Mouse (Mus musculus): ENCODE data around the gene Pbx1. TPM values are rescaled to one million over a fixed set of nuclear protein-coding genes. Genes with fewer than 3 reads are reported as not detected.
A peak's percentile ranks its signal among the peaks of the same experiment; 100 is the strongest.

Gene Pbx1
- polyA plus RNA-seq, 1 experiment from 2014 or later, result 78.9 TPM

GRCm38 (mm10) chr1:168432281-168432725, 233 bp upstream of the Pbx1 start:
- Histone ChIP-seq H3K9ac (0 out of 2 replicates have a peak overlapping the region, but pooled peaks have one; percentile 17), H3K27me3 (no peaks in the 10 kb centered on the region), H3K4me1 (peaks cover 10% of the 10 kb centered on the region), H3K27ac (0 out of 2 replicates have a peak overlapping the region, but pooled peaks have one; percentile 10), H3K4me2 (peak overlapping the region; percentile 54), H3K9me3 (replicated peaks) (no peaks in the 10 kb centered on the region), H3K4me3 (peak overlapping the region; percentile 95), H3K36me3 (ENCODE audit: poor library complexity, severe bottlenecking) (no peaks in the 10 kb centered on the region)
- ATAC-seq, result peak; percentile 98
- WGBS, result under 1% methylated on average over 21 of the region's 22 CpGs

- Histone ChIP-seq H3K36me3 (ENCODE audit: poor library complexity, severe bottlenecking) (no peaks in the 10 kb centered on the region), H3K27me3 (no peaks in the 10 kb centered on the region), H3K4me1 (peaks cover 14% of the 10 kb centered on the region), H3K9me3 (replicated peaks) (no peaks in the 10 kb centered on the region), H3K27ac (peak overlapping the region; percentile 100), H3K4me3 (peak overlapping the region; percentile 95), H3K4me2 (peak overlapping the region; percentile 80), H3K9ac (peak overlapping the region; percentile 99)
- ATAC-seq, result peak; percentile 94
- WGBS, result 2% methylated on average over 14 of the region's 14 CpGs
Measured at GRCm38 (mm10) chr1:168431711-168432231, 299 bp downstream of the Pbx1 start.

GRCm38 (mm10) chr1:168430868-168431710, 981 bp downstream of the Pbx1 start:
- under 1% methylated on average over 37 of the region's 37 CpGs for WGBS
- peak overlapping the region; percentile 80 for H3K4me2 ChIP-seq
- ATAC-seq, result no peak
- peak overlapping the region; percentile 99 for H3K9ac ChIP-seq
- H3K4me3 ChIP-seq, result peak overlapping the region; percentile 95
- no peaks in the 10 kb centered on the region for H3K27me3 ChIP-seq
- no peaks in the 10 kb centered on the region for H3K36me3 ChIP-seq (ENCODE audit: poor library complexity, severe bottlenecking)
- no peaks in the 10 kb centered on the region for H3K9me3 ChIP-seq (replicated peaks)
- H3K27ac ChIP-seq, result peak overlapping the region; percentile 100
- H3K4me1 ChIP-seq, result peaks cover 21% of the 10 kb centered on the region

GRCm38 (mm10) chr1:168429856-168430644, 2.0 kb downstream of the Pbx1 start:
- peaks cover 31% of the 10 kb centered on the region for H3K4me1 ChIP-seq
- H3K9ac ChIP-seq, result peak overlapping the region; percentile 99
- peak overlapping the region; percentile 80 for H3K4me2 ChIP-seq
- no peak for ATAC-seq
- H3K27ac ChIP-seq, result peak overlapping the region; percentile 79
- H3K9me3 ChIP-seq (replicated peaks), result no peaks in the 10 kb centered on the region
- WGBS, result 2% methylated on average over 5 of the region's 5 CpGs
- peak overlapping the region; percentile 95 for H3K4me3 ChIP-seq
- H3K36me3 ChIP-seq (ENCODE audit: poor library complexity, severe bottlenecking), result no peaks in the 10 kb centered on the region
- no peaks in the 10 kb centered on the region for H3K27me3 ChIP-seq

GRCm38 (mm10) chr1:168429406-168429805, 2.7 kb downstream of the Pbx1 start:
- no peak for ATAC-seq
- Histone ChIP-seq H3K27me3 (no peaks in the 10 kb centered on the region), H3K36me3 (ENCODE audit: poor library complexity, severe bottlenecking) (no peaks in the 10 kb centered on the region), H3K4me2 (peak overlapping the region; percentile 80), H3K27ac (peak overlapping the region; percentile 79), H3K4me1 (peaks cover 38% of the 10 kb centered on the region), H3K9ac (peak overlapping the region; percentile 99), H3K9me3 (replicated peaks) (no peaks in the 10 kb centered on the region), H3K4me3 (peak overlapping the region; percentile 95)
- WGBS, result under 1% methylated on average over 5 of the region's 5 CpGs

- Histone ChIP-seq H3K9ac (peak overlapping the region; percentile 69), H3K27me3 (no peaks in the 10 kb centered on the region), H3K4me2 (peak overlapping the region; percentile 80), H3K9me3 (replicated peaks) (no peaks in the 10 kb centered on the region), H3K27ac (peak overlapping the region; percentile 86), H3K4me1 (peaks cover 49% of the 10 kb centered on the region), H3K36me3 (ENCODE audit: poor library complexity, severe bottlenecking) (no peaks in the 10 kb centered on the region), H3K4me3 (peak overlapping the region; percentile 95)
- WGBS, result 5% methylated on average over 6 of the region's 6 CpGs
- no peak for ATAC-seq
Measured at GRCm38 (mm10) chr1:168428255-168428654, 3.8 kb downstream of the Pbx1 start.

- peaks cover 56% of the 10 kb centered on the region for H3K4me1 ChIP-seq
- 3% methylated on average over 4 of the region's 4 CpGs for WGBS
- ATAC-seq, result no peak
- peak overlapping the region; percentile 80 for H3K4me2 ChIP-seq
- H3K27me3 ChIP-seq, result no peaks in the 10 kb centered on the region
- peak overlapping the region; percentile 95 for H3K4me3 ChIP-seq
- peak overlapping the region; percentile 69 for H3K9ac ChIP-seq
- no peaks in the 10 kb centered on the region for H3K9me3 ChIP-seq (replicated peaks)
- H3K36me3 ChIP-seq (ENCODE audit: poor library complexity, severe bottlenecking), result peaks cover under 1% of the 10 kb centered on the region; the same call in 1 of the 2 replicates
- peak overlapping the region; percentile 86 for H3K27ac ChIP-seq
Measured at GRCm38 (mm10) chr1:168427596-168427995, 4.5 kb downstream of the Pbx1 start.

GRCm38 (mm10) chr1:168426900-168427299, 5.2 kb downstream of the Pbx1 start:
- H3K27me3 ChIP-seq, result no peaks in the 10 kb centered on the region
- peak overlapping the region; percentile 86 for H3K27ac ChIP-seq
- H3K9ac ChIP-seq, result peak overlapping the region; percentile 69
- peaks cover 62% of the 10 kb centered on the region for H3K4me1 ChIP-seq
- no peaks in the 10 kb centered on the region for H3K9me3 ChIP-seq (replicated peaks)
- whole genome bisulfite sequencing, result 20% methylated on average over 9 of the region's 9 CpGs
- H3K36me3 ChIP-seq (ENCODE audit: poor library complexity, severe bottlenecking), result peaks cover 7% of the 10 kb centered on the region
- H3K4me2 ChIP-seq, result peak overlapping the region; percentile 80
- no peak for ATAC-seq
- peak overlapping the region; percentile 95 for H3K4me3 ChIP-seq

GRCm38 (mm10) chr1:168426281-168426680, 5.8 kb downstream of the Pbx1 start:
- Histone ChIP-seq H3K27me3 (no peaks in the 10 kb centered on the region), H3K4me3 (peak overlapping the region; percentile 95), H3K4me1 (peaks cover 65% of the 10 kb centered on the region), H3K36me3 (ENCODE audit: poor library complexity, severe bottlenecking) (peaks cover 13% of the 10 kb centered on the region), H3K4me2 (peak overlapping the region; percentile 80), H3K27ac (peak overlapping the region; percentile 86), H3K9ac (peak overlapping the region; percentile 69), H3K9me3 (replicated peaks) (no peaks in the 10 kb centered on the region)
- WGBS, result 15% methylated on average over 7 of the region's 7 CpGs
- ATAC-seq, result no peak

GRCm38 (mm10) chr1:168425017-168425705, 6.9 kb downstream of the Pbx1 start:
- peak overlapping the region; percentile 80 for H3K4me2 ChIP-seq
- peaks cover 23% of the 10 kb centered on the region for H3K36me3 ChIP-seq (ENCODE audit: poor library complexity, severe bottlenecking)
- H3K4me3 ChIP-seq, result peak overlapping the region; percentile 95
- 15% methylated on average over 5 of the region's 5 CpGs for WGBS
- no peak for ATAC-seq
- peaks cover 69% of the 10 kb centered on the region for H3K4me1 ChIP-seq
- no peaks in the 10 kb centered on the region for H3K27me3 ChIP-seq
- H3K9me3 ChIP-seq (replicated peaks), result no peaks in the 10 kb centered on the region
- peak overlapping the region; percentile 20; the same call in 1 of the 2 replicates for H3K27ac ChIP-seq
- H3K9ac ChIP-seq, result peak overlapping the region; percentile 69

GRCm38 (mm10) chr1:168423389-168423930, 8.6 kb downstream of the Pbx1 start:
- peak overlapping the region; percentile 80 for H3K4me2 ChIP-seq
- no peaks in the 10 kb centered on the region for H3K27me3 ChIP-seq
- H3K4me3 ChIP-seq, result peak overlapping the region; percentile 15
- H3K9ac ChIP-seq, result peak overlapping the region; percentile 53
- H3K36me3 ChIP-seq (ENCODE audit: poor library complexity, severe bottlenecking), result peaks cover 33% of the 10 kb centered on the region
- peaks cover 81% of the 10 kb centered on the region for H3K4me1 ChIP-seq
- no peaks in the 10 kb centered on the region for H3K9me3 ChIP-seq (replicated peaks)
- 0 out of 2 replicates have a peak overlapping the region, but pooled peaks have one; percentile 14 for H3K27ac ChIP-seq
- WGBS, result 59% methylated on average over 11 of the region's 11 CpGs
- ATAC-seq, result no peak

All from forebrain, embryonic 13.5 days (tissue).